Mouse (Mus musculus) forebrain, embryonic 14.5 days (tissue): ENCODE results near the gene Dlg5. TPM values are rescaled to one million over a fixed set of nuclear protein-coding genes. Genes with fewer than 3 reads are reported as not detected.
A peak's percentile ranks its signal among the peaks of the same experiment; 100 is the strongest.

Experiments
- ATAC-seq: fragments of 200-750 bp; cut with Nextera tagmentation; 2 replicates; pipeline ENCODE4 v1.8.0; 2017; ENCODE audit warnings: mild to moderate bottlenecking, moderate library complexity
- DNase-seq: peaks from one replicate; pipeline ENCODE4 v3.0.0-alpha.2; 2015; ENCODE audit warnings: low spot score
- H3K27ac ChIP-seq: fragments of 300-500 bp; sonication (generic); 2 replicates; pipeline ENCODE4 v1.5.1; 2014; ENCODE audit warnings: low read depth, mild to moderate bottlenecking, control low read depth, low read length, moderate library complexity
- H3K27me3 ChIP-seq: fragments of 300-500 bp; sonication (generic); replicated peaks from 2 replicates; pipeline ENCODE4 v1.6.1; 2014; ENCODE audit warnings: low read length, control low read depth, mixed read lengths; ENCODE audit not compliant: control insufficient read depth, insufficient read depth
- H3K36me3 ChIP-seq: fragments of 300-500 bp; sonication (generic); 2 replicates; pipeline ENCODE4 v1.6.1; 2014; ENCODE audit warnings: low read length, control low read depth; ENCODE audit not compliant: control insufficient read depth, insufficient read depth
- H3K4me1 ChIP-seq: fragments of 300-500 bp; sonication (generic); 2 replicates; pipeline ENCODE4 v1.6.1; 2014; ENCODE audit warnings: antibody characterized with exemption, low read length, control low read depth; ENCODE audit not compliant: control insufficient read depth, insufficient read depth
- H3K4me2 ChIP-seq: fragments of 300-500 bp; sonication (generic); 2 replicates; pipeline ENCODE4 v1.6.1; 2014; ENCODE audit warnings: mild to moderate bottlenecking, control low read depth, low read length
- H3K4me3 ChIP-seq: fragments of 300-500 bp; sonication (generic); 2 replicates; pipeline ENCODE4 v1.5.1; 2014; ENCODE audit warnings: low read depth, low read length, control low read depth
- H3K9ac ChIP-seq: fragments of 300-500 bp; sonication (generic); 2 replicates; pipeline ENCODE4 v1.6.1; 2014; ENCODE audit warnings: mild to moderate bottlenecking, low read length, control low read depth, moderate library complexity
- H3K9me3 ChIP-seq: fragments of 300-500 bp; sonication (generic); replicated peaks from 2 replicates; pipeline ENCODE4 v1.6.1; 2016; ENCODE audit warnings: low read length, control low read depth, mixed read lengths; ENCODE audit not compliant: control insufficient read depth
- WGBS: fragments of 180-500 bp; shearing (Covaris S2); extraction: QIAGEN DNeasy Blood & Tissue Kit; methylation state at CpG from one replicate; pipeline ENCODE4 v1.1.7; 2014; 5-methylcytosine and 5-hydroxymethylcytosine counted together
- polyA plus RNA-seq: library from polyadenylated mRNA; unstranded; fragments of >200 nt; fragmentation: Nextera tagmentation; extraction: Ambion mirVana; gene quantifications from 2 replicates; pipeline ENCODE4 v1.2.1, GENCODE M21; 2014

The Dlg5 gene
- polyA plus RNA-seq, 1 experiment from 2014 or later = 20.3 TPM

- H3K27me3 ChIP-seq = no peaks in the 10 kb centered on the region
- ATAC-seq = no peak
Observed at GRCm38 (mm10) chr14:24222759-24223158, 23.0 kb downstream of the Dlg5 start.

GRCm38 (mm10) chr14:24222273-24222672, 23.4 kb downstream of the Dlg5 start:
- Histone ChIP-seq H3K9ac (no peak overlapping the region), H3K4me2 (no peak overlapping the region), H3K36me3 (no peaks in the 10 kb centered on the region), H3K27me3 (no peaks in the 10 kb centered on the region), H3K9me3 (no peaks in the 10 kb centered on the region), H3K4me3 (no peak overlapping the region), H3K4me1 (peaks cover 3% of the 10 kb centered on the region; the same call in 1 of the 2 replicates), H3K27ac (no peak overlapping the region)
- 77% methylated on average over 3 of the region's 3 CpGs for WGBS
- ATAC-seq (no peak), DNase-seq (no peak)

More at GRCm38 (mm10) chr14:24222759-24223158, 23.0 kb downstream of the Dlg5 start:
- no peak overlapping the region for H3K27ac ChIP-seq
- no peak overlapping the region for H3K9ac ChIP-seq
- WGBS = 41% methylated on average over 3 of the region's 3 CpGs
- no peaks in the 10 kb centered on the region for H3K9me3 ChIP-seq
- no peaks in the 10 kb centered on the region for H3K36me3 ChIP-seq
- no peak overlapping the region for H3K4me2 ChIP-seq
- DNase-seq = no peak
- no peak overlapping the region for H3K4me3 ChIP-seq
- no peaks in the 10 kb centered on the region for H3K4me1 ChIP-seq

- no peak overlapping the region for H3K4me2 ChIP-seq
- H3K4me1 ChIP-seq = peaks cover 21% of the 10 kb centered on the region
Observed at GRCm38 (mm10) chr14:24217362-24217722, 28.4 kb downstream of the Dlg5 start.

GRCm38 (mm10) chr14:24216678-24217361, 28.9 kb downstream of the Dlg5 start:
- ATAC-seq (peak; percentile 21; the same call in 1 of the 2 replicates), DNase-seq (no peak)
- Histone ChIP-seq H3K9ac (no peak overlapping the region), H3K27ac (no peak overlapping the region), H3K36me3 (no peaks in the 10 kb centered on the region), H3K4me1 (peaks cover 21% of the 10 kb centered on the region), H3K4me3 (no peak overlapping the region), H3K9me3 (no peaks in the 10 kb centered on the region), H3K4me2 (no peak overlapping the region), H3K27me3 (no peaks in the 10 kb centered on the region)
- WGBS = 39% methylated on average over 11 of the region's 11 CpGs

More at GRCm38 (mm10) chr14:24217362-24217722, 28.4 kb downstream of the Dlg5 start:
- Histone ChIP-seq H3K4me3 (no peak overlapping the region), H3K36me3 (no peaks in the 10 kb centered on the region), H3K9me3 (no peaks in the 10 kb centered on the region), H3K9ac (no peak overlapping the region), H3K27me3 (no peaks in the 10 kb centered on the region), H3K27ac (no peak overlapping the region)
- ATAC-seq (no peak), DNase-seq (no peak)
- 67% methylated on average over 8 of the region's 8 CpGs for WGBS

GRCm38 (mm10) chr14:24216064-24216463, 29.7 kb downstream of the Dlg5 start:
- Histone ChIP-seq H3K4me3 (no peak overlapping the region), H3K4me2 (no peak overlapping the region), H3K27ac (no peak overlapping the region), H3K9me3 (no peaks in the 10 kb centered on the region), H3K4me1 (peaks cover 21% of the 10 kb centered on the region), H3K27me3 (no peaks in the 10 kb centered on the region), H3K36me3 (no peaks in the 10 kb centered on the region), H3K9ac (no peak overlapping the region)
- 68% methylated on average over 4 of the region's 4 CpGs for WGBS
- no peak for ATAC-seq
- DNase-seq = no peak

GRCm38 (mm10) chr14:24214436-24214835, 31.3 kb downstream of the Dlg5 start:
- peaks cover 21% of the 10 kb centered on the region for H3K4me1 ChIP-seq
- H3K4me2 ChIP-seq = no peak overlapping the region
- peak overlapping the region; percentile 54 for H3K27ac ChIP-seq
- no peaks in the 10 kb centered on the region for H3K36me3 ChIP-seq
- DNase-seq = no peak
- no peaks in the 10 kb centered on the region for H3K9me3 ChIP-seq
- no peak for ATAC-seq
- H3K9ac ChIP-seq = no peak overlapping the region; the same call in 1 of the 2 replicates
- WGBS = 73% methylated on average over 9 of the region's 9 CpGs
- H3K4me3 ChIP-seq = no peak overlapping the region
- no peaks in the 10 kb centered on the region for H3K27me3 ChIP-seq

- Histone ChIP-seq H3K4me2 (no peak overlapping the region), H3K9me3 (no peaks in the 10 kb centered on the region), H3K36me3 (no peaks in the 10 kb centered on the region), H3K4me3 (no peak overlapping the region), H3K27me3 (no peaks in the 10 kb centered on the region), H3K9ac (no peak overlapping the region), H3K27ac (0 out of 2 replicates have a peak overlapping the region, but pooled peaks have one; percentile 9), H3K4me1 (peaks cover 21% of the 10 kb centered on the region)
- WGBS = 91% methylated on average over 2 of the region's 2 CpGs
- DNase-seq (no peak), ATAC-seq (no peak)
Observed at GRCm38 (mm10) chr14:24213336-24213735, 32.4 kb downstream of the Dlg5 start.

GRCm38 (mm10) chr14:24212861-24213260, 32.9 kb downstream of the Dlg5 start:
- H3K36me3 ChIP-seq = no peaks in the 10 kb centered on the region
- ATAC-seq (no peak), DNase-seq (no peak)
- 45% methylated on average over 5 of the region's 5 CpGs for WGBS
- peaks cover 21% of the 10 kb centered on the region for H3K4me1 ChIP-seq
- no peak overlapping the region for H3K4me2 ChIP-seq
- H3K27ac ChIP-seq = no peak overlapping the region
- H3K27me3 ChIP-seq = no peaks in the 10 kb centered on the region
- H3K9ac ChIP-seq = no peak overlapping the region
- H3K9me3 ChIP-seq = no peaks in the 10 kb centered on the region
- no peak overlapping the region for H3K4me3 ChIP-seq

- DNase-seq (no peak), ATAC-seq (no peak)
- Histone ChIP-seq H3K4me1 (peaks cover 16% of the 10 kb centered on the region), H3K4me2 (no peak overlapping the region), H3K27ac (no peak overlapping the region), H3K36me3 (no peaks in the 10 kb centered on the region), H3K9ac (no peak overlapping the region), H3K4me3 (no peak overlapping the region), H3K27me3 (no peaks in the 10 kb centered on the region), H3K9me3 (no peaks in the 10 kb centered on the region)
- 81% methylated on average over 13 of the region's 13 CpGs for WGBS
Observed at GRCm38 (mm10) chr14:24207360-24207752, 38.4 kb downstream of the Dlg5 start.
